8 mouse cellular contexts compared by ENCODE assay signal in the genomic region with DNA sequence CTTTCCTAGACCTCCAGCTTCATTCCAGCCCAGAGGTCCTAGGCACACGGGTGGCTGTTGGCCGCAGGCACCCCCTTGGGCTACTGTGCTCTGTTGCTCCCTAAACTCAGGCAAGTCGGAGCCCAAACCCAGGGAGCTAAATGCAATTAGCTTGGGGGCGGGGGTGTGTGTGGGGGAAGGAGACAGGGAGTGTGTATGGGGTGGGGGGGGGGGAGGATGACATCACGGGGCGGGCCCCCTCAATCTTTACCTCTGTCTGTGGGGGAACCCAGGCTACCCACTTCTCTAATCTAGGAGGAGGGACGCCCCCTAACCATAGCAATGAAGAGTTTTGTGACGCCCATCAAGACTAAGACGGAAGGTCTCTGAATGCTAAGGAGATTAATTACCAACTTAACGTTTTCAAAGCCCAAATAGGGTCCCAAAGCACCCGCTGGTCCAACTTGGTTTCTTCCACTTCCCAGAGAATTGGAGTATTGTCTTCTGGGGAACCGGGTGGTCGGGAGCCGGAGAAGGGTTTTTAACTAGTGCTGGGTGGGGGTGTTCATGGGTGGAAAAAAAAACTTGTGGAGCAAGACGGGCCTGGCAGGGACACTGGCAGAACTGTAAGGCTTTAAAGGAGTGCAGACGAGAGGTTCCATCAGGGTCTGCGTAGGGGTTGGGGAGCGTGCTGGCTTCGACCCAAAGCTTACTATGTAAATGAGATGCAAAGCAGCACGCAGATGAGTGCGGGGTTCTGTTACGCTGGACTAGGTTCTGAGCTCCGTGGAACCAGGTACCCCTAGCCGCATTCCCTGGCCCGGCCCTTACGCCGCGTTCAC. TPM values are rescaled to one million over a fixed set of nuclear protein-coding genes. Genes with fewer than 3 reads are reported as not detected.
DNase-seq lines count a peak whose midpoint lies in the region; ATAC-seq and TF ChIP-seq lines count a peak whose summit lies in the region.

A gene (minus strand): TSS at position 100 of the 821 bp plus-strand sequence.

- no peaks in the 10 kb centered on the region for H3K9me3 ChIP-seq in forebrain, embryonic 16.5 days (ENCODE audit: control insufficient read depth, low read length)
- H3K9me3 ChIP-seq in neural tube, embryonic 15.5 days (replicated peaks), result no peaks in the 10 kb centered on the region

- peak within 1 kb of the TSS; percentile 87 for H3K4me2 ChIP-seq in forebrain, embryonic 16.5 days (ENCODE audit: low read length)
- H3K4me2 ChIP-seq in neural tube, embryonic 15.5 days, result peak within 1 kb of the TSS; percentile 67

- H3K4me3 ChIP-seq in forebrain, embryonic 16.5 days (replicated peaks; ENCODE audit: low read length), result peak within 1 kb of the TSS; percentile 87
- H3K4me3 ChIP-seq in neural tube, embryonic 15.5 days (replicated peaks), result peak within 1 kb of the TSS; percentile 86
- H3K4me3 ChIP-seq in thymus, adult 2 months (ENCODE audit: control insufficient read depth, insufficient read depth, low read length), result peak within 1 kb of the TSS; percentile 80

- peak within 1 kb of the TSS; percentile 85 for H3K9ac ChIP-seq in forebrain, embryonic 16.5 days (replicated peaks; ENCODE audit: low read depth, low read length)
- peak within 1 kb of the TSS; percentile 91 for H3K9ac ChIP-seq in neural tube, embryonic 15.5 days (replicated peaks)

- no peaks in the 10 kb centered on the region for H3K27me3 ChIP-seq in forebrain, embryonic 16.5 days (replicated peaks; ENCODE audit: control insufficient read depth, insufficient read depth, low read length)
- no peaks in the 10 kb centered on the region for H3K27me3 ChIP-seq in neural tube, embryonic 15.5 days (replicated peaks)
- H3K27me3 ChIP-seq in thymus, adult 2 months (ENCODE audit: control insufficient read depth, insufficient read depth, low read length), result no peaks in the 10 kb centered on the region

- peak; percentile 70 for ATAC-seq in forebrain, embryonic 16.5 days
- peak; percentile 75 for ATAC-seq in neural tube, embryonic 15.5 days (ENCODE audit: low FRiP score)

- no peak for TF ChIP-seq POLR2A in thymus, adult 2 months (IDR thresholded peaks at IDR 0.05; ENCODE audit: control insufficient read depth, extremely low read depth, insufficient read depth, low read length, poor library complexity)

- intact Hi-C loops in heart, postnatal 25 days (cut with DNase I), result loop anchor here (1.0 kb wide), 1 partner anchor 56 kb away; no protein-coding TSS in a partner anchor

- peaks cover 49% of the 10 kb centered on the region for H3K4me1 ChIP-seq in forebrain, embryonic 16.5 days (replicated peaks; ENCODE audit: control insufficient read depth, insufficient read depth, low read length)
- H3K4me1 ChIP-seq in neural tube, embryonic 15.5 days, result peaks cover 58% of the 10 kb centered on the region
- H3K4me1 ChIP-seq in thymus, adult 2 months (replicated peaks; ENCODE audit: control insufficient read depth, insufficient read depth, low read length), result peaks cover 30% of the 10 kb centered on the region

- H3K27ac ChIP-seq in forebrain, embryonic 16.5 days (ENCODE audit: low read length), result peak within 1 kb of the TSS; percentile 98
- H3K27ac ChIP-seq in neural tube, embryonic 15.5 days (replicated peaks), result peak within 1 kb of the TSS; percentile 98
- H3K27ac ChIP-seq in thymus, adult 2 months (ENCODE audit: control insufficient read depth, insufficient read depth, low read length), result peak within 1 kb of the TSS; percentile 79

- no peaks in the 10 kb centered on the region for H3K36me3 ChIP-seq in forebrain, embryonic 16.5 days (ENCODE audit: control insufficient read depth, insufficient read depth)
- peaks cover 13% of the 10 kb centered on the region; the same call in 1 of the 2 replicates for H3K36me3 ChIP-seq in neural tube, embryonic 15.5 days
- H3K36me3 ChIP-seq in thymus, adult 2 months (ENCODE audit: control insufficient read depth, insufficient read depth, low read length), result no peaks in the 10 kb centered on the region

- DNase-seq in ES-CJ7 (ENCODE audit: low read depth, low spot score), result peak; percentile 71
- DNase-seq in c-Kit-positive CD71-positive TER-119-negative erythroid progenitor cells, embryonic 14.5 days (ENCODE audit: low read depth), result peak; percentile 34
- DNase-seq in heart, postnatal 25 days (ENCODE audit: low spot score), result peak; percentile 58
- DNase-seq in layer of hippocampus, adult 18-20 months (ENCODE audit: low spot score in 2 of 2), result peak; percentile 69 to 83
- DNase-seq in lung, adult 18-20 months, result peak; percentile 58 to 62
- peak; percentile 57 for DNase-seq in thymus, adult 2 months

- WGBS in forebrain, embryonic 16.5 days, result under 1% methylated on average over 28 of the region's 28 CpGs
- whole genome bisulfite sequencing in neural tube, embryonic 15.5 days, result under 1% methylated on average over 28 of the region's 28 CpGs
- under 1% methylated on average over 27 of the region's 28 CpGs for WGBS in thymus, adult 2 months

- TF ChIP-seq CTCF in thymus, adult 2 months (IDR thresholded peaks at IDR 0.05; ENCODE audit: borderline replicate concordance, control insufficient read depth, extremely low read depth, insufficient read depth, low read length, poor library complexity), result no peak

RNA-seq across cellular contexts. Expression of the gene that starts here (rescaled TPM):
- 10.7 and 13.7 TPM in 2 replicates for polyA plus RNA-seq in forebrain, embryonic 16.5 days (2015; fragmentation: Nextera tagmentation; extraction: Ambion mirVana)
- 1 to 10 TPM; 5.8 to 6.4 TPM for total RNA-seq in heart, postnatal 25 days (2021)
- total RNA-seq in layer of hippocampus, adult 18-20 months (2021), result 1 to 10 TPM; 7.9 to 8.1 TPM
- polyA plus RNA-seq in neural tube, embryonic 15.5 days (2015; fragmentation: Nextera tagmentation; extraction: Ambion mirVana), result 14.4 and 16.6 TPM in 2 replicates
- polyA plus RNA-seq in thymus, adult 2 months (2012; rRNA removed), result 17.4 and 20.5 TPM in 2 replicates

Comparison
In these comparisons a context has a peak if more than half of its experiments do, and no peak if none do; other contexts are left out.
1. Peak in every context shown above with its lines: DNase-seq, ATAC-seq, H3K4me3 ChIP-seq and H3K27ac ChIP-seq.